Mouse (Mus musculus) stomach, embryonic 14.5 days (tissue): Measurements from ENCODE around the gene Epb42. TPM values are rescaled to one million over a fixed set of nuclear protein-coding genes. Genes with fewer than 3 reads are reported as not detected.
A peak's percentile ranks its signal among the peaks of the same experiment; 100 is the strongest.

ENCODE experiments used
- ATAC-seq: fragments of 200-750 bp; cut with Nextera tagmentation; 2 replicates; pipeline ENCODE4 v1.8.0; 2017; ENCODE audit warnings: low read depth, moderate TSS enrichment; ENCODE audit not compliant: insufficient number of reproducible peaks, insufficient read depth, low FRiP score
- H3K27ac ChIP-seq: fragments of 300-500 bp; sonication (generic); 2 replicates; pipeline ENCODE4 v1.5.1; 2014; ENCODE audit warnings: mild to moderate bottlenecking, low read length, moderate library complexity, mixed read lengths
- H3K27me3 ChIP-seq: fragments of 300-500 bp; sonication (generic); 2 replicates; pipeline ENCODE4 v1.6.1; 2014; ENCODE audit warnings: low read length, control low read depth, mixed read lengths; ENCODE audit not compliant: control insufficient read depth, insufficient read depth
- H3K36me3 ChIP-seq: fragments of 300-500 bp; sonication (generic); 2 replicates; pipeline ENCODE4 v1.6.1; 2014; ENCODE audit warnings: mild to moderate bottlenecking, control low read depth, low read length, moderate library complexity, mixed read lengths; ENCODE audit not compliant: control insufficient read depth, insufficient read depth
- H3K4me1 ChIP-seq: fragments of 300-500 bp; sonication (generic); 2 replicates; pipeline ENCODE4 v1.6.1; 2014; ENCODE audit warnings: low read length, control low read depth, mixed read lengths; ENCODE audit not compliant: control insufficient read depth, insufficient read depth
- H3K4me2 ChIP-seq: fragments of 300-500 bp; sonication (generic); replicated peaks from 2 replicates; pipeline ENCODE4 v1.6.1; 2014; ENCODE audit warnings: low read depth, low read length, control low read depth
- H3K4me3 ChIP-seq: fragments of 300-500 bp; sonication (generic); 2 replicates; pipeline ENCODE4 v1.5.1; 2014; ENCODE audit warnings: low read depth, low read length, control low read depth
- H3K9ac ChIP-seq: fragments of 300-500 bp; sonication (generic); replicated peaks from 2 replicates; pipeline ENCODE4 v1.6.1; 2014; ENCODE audit warnings: low read depth, mild to moderate bottlenecking, control low read depth, low read length, moderate library complexity, mixed read lengths
- H3K9me3 ChIP-seq: fragments of 300-500 bp; sonication (generic); 2 replicates; pipeline ENCODE4 v1.6.1; 2016; ENCODE audit warnings: low read depth, low read length, control low read depth; ENCODE audit not compliant: control insufficient read depth
- WGBS: fragments of 180-500 bp; shearing (Covaris S2); extraction: QIAGEN DNeasy Blood & Tissue Kit; methylation state at CpG from one replicate; pipeline ENCODE4 v1.1.7; 2014; 5-methylcytosine and 5-hydroxymethylcytosine counted together
- microRNA-seq: library from miRNA; unstranded; fragments of <30 nt; microRNA quantifications from one replicate; pipeline ENCODE4, GENCODE M21; 2016
- polyA plus RNA-seq: library from polyadenylated mRNA; unstranded; fragments of >200 nt; fragmentation: Nextera tagmentation; extraction: Ambion mirVana; gene quantifications from 2 replicates; pipeline ENCODE4 v1.2.1, GENCODE M21; 2014

Epb42 gene
- polyA plus RNA-seq, 1 experiment from 2014 or later = 1.3 TPM

GRCm38 (mm10) chr2:120970045-120970539 is 66.8 kb downstream of the Epb42 start:
- Histone ChIP-seq H3K27ac (peak overlapping the region; percentile 76), H3K9me3 (no peaks in the 10 kb centered on the region), H3K27me3 (no peaks in the 10 kb centered on the region), H3K4me1 (no peaks in the 10 kb centered on the region), H3K9ac (peak overlapping the region; percentile 79), H3K4me2 (peak overlapping the region; percentile 52), H3K4me3 (peak overlapping the region; percentile 82), H3K36me3 (no peaks in the 10 kb centered on the region)
- under 1% methylated on average over 22 of the region's 23 CpGs for WGBS
- ATAC-seq = 0 out of 2 replicates have a peak, but pooled peaks have one; percentile 60

Small RNAs within 50 kb of the gene (microRNA-seq; reads per million reads assigned to microRNA genes)
- not detected for gene Gm44325

Other genes starting within 250 kb of the Epb42 start
- gene Cdan1, start 186.9 kb downstream of the Epb42 start, polyA plus RNA-seq = 7.9 and 10.3 TPM in 2 replicates
- 5.1 and 6.3 TPM in 2 replicates for gene Ttbk2, start 186.5 kb downstream of the Epb42 start, polyA plus RNA-seq
- 30.7 and 32.6 TPM in 2 replicates for gene Ubr1, start 66.4 kb downstream of the Epb42 start, polyA plus RNA-seq
- 4.2 and 5.6 TPM in 2 replicates for gene Tmem62, start 60.1 kb downstream of the Epb42 start, polyA plus RNA-seq
- 37.2 and 41.8 TPM in 2 replicates for gene Ccndbp1, start 28.7 kb downstream of the Epb42 start, polyA plus RNA-seq
- 0.09 and 0.13 TPM in 2 replicates for gene Tgm5, start 48.8 kb upstream of the Epb42 start, polyA plus RNA-seq
- 0.20 TPM in 1 of 2 replicates, not detected in the other for gene Tgm7, start 72.7 kb upstream of the Epb42 start, polyA plus RNA-seq
- 21.8 and 22.7 TPM in 2 replicates for gene Adal, start 103.4 kb upstream of the Epb42 start, polyA plus RNA-seq
- gene Lcmt2, start 103.6 kb upstream of the Epb42 start, polyA plus RNA-seq = 20.1 and 23.9 TPM in 2 replicates
- gene Tubgcp4, start 133.6 kb upstream of the Epb42 start, polyA plus RNA-seq = 53.5 and 58.6 TPM in 2 replicates
- 12.2 and 12.9 TPM in 2 replicates for gene Zscan29, start 134.1 kb upstream of the Epb42 start, polyA plus RNA-seq
- gene Trp53bp1, start 234.3 kb upstream of the Epb42 start, polyA plus RNA-seq = 71.2 and 86.0 TPM in 2 replicates